Mouse (Mus musculus): Measurements from ENCODE around the gene Fance.

Fance gene

DNA sequence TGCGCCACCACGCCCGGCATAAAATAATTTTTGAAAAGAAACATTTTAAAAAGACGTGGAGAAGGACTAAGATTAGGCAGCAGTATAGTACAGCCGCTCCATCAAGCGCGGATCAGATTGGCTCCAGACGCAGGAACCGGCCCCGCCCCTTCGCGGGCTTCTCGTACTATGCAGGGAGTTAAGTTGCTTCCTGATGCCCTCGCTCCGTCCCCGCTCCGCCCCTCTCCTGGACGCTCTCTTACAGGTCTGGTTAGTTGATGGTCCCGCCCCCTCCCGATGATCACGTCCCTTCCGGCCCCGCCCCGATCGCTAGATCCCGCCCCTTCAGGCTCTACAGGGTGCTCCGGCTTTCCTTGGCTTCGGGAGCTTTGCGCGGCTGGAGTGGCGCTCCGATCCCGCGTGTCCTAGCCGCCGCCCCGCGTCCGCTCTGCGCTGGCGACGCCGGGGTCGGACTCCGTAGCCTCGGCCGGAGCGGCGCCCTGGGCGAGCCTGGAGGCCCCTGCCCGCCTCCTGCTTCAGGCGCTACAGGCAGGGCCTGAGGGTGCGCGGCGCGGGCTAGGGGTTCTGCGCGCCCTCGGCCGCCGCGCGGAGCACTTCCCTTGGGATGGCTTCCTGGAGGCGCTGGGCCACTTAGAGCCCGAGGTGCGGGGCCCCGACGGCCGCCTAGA lies at the start of gene Fance:
Fance (plus strand) TSS at position 308 of the 668 bp plus-strand sequence.
- WGBS, result under 1% methylated on average over 69 of the region's 69 CpGs

DNA sequence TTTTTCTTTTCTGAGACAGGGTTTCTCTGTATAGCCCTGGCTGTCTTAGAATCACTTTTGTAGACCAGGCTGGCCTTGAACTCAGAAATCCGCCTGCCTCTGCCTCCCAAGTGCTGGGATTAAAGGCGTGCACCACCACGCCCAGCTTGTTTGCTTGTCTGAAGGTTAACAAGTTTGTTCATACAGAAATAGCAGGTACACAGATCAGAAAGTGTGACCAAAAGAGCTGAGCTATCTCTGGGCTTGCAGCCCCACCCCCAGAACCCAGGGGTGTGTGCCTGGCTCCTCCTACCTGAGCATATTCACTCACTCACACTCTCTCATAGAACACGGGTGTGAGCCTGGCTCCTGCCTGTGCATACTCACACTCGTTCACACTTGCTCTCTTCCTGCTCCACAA lies 46.1 kb upstream of the Fance start:
- 90% methylated on average over 5 of the region's 5 CpGs for WGBS

DNA sequence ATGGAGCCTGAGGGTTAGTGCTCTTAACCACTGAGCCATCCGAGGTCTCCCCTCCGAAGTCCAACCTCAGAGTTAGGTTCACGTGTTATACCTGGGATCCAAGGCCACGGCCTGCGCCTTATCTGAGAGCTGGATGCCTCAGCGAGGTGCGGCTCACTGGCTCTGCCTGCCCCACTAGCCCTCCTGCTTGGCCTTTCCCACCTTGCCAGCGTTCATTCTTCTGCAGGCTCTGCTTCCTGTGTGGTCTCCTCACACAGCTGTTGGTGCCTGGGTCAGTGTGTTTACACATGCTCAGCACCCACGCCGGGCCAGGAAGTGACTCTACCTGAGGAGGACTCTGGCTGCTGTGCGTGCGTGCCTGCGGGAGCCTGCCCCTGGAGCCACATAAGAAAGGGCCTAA lies 43.2 kb upstream of the Fance start:
- 81% methylated on average over 13 of the region's 13 CpGs for WGBS

DNA sequence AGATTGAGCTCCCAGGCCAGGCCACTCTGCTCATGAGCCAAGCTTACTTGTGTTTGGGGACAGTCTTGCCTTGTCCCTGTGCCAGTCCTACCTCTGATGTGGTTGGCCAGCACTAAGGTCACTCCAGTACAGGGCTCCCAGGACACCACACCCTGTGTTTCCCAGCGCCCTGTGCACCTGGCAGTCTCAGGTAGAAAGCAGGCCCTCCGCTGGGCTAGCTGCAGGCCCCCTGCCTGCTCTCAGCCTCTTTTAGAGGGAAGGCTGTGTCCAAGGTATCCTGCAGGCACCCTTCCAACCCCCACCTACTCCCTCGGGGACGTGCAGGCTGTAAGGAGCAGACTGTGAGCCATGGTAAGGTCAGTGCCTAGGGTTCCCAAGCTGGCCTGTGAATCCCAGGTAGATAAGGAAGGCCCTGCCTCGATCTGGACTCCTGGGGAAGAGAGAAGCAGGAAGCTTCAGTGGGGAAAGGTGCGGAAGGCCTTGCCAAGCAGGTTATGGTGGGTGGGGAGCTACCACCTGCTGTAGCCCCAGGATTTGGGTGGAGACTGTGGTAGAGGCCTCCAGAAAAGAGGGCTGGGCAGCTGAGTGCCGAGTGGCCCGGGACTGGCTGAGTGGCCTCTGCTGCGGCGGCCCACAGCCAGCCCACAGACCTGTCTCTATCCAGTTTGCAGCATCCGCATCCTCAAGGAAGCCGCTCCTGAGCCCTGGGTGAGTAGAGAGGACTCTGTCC lies 41.6 kb upstream of the Fance start:
- 72% methylated on average over 12 of the region's 12 CpGs for WGBS

DNA sequence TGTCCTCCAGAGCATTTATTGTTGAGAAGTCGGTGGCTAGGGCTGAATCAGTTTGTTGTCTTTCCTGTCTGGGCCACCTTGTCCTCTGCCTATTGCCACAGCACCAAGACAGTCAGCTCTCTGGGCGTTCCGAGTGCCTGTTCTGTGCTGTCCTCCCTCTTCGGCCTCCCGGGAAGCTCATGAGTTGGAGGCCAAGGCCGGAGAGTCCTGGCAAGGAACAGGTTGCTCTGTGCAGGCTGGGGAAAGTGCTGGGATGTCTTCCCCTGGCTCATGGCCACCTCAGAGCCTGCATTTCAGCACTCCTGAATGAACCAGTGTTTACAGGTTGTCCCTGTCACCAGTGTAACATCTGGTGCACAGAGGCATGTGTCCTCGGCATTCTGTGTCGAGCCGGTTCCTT lies 41.0 kb upstream of the Fance start:
- 61% methylated on average over 9 of the region's 9 CpGs for WGBS

DNA sequence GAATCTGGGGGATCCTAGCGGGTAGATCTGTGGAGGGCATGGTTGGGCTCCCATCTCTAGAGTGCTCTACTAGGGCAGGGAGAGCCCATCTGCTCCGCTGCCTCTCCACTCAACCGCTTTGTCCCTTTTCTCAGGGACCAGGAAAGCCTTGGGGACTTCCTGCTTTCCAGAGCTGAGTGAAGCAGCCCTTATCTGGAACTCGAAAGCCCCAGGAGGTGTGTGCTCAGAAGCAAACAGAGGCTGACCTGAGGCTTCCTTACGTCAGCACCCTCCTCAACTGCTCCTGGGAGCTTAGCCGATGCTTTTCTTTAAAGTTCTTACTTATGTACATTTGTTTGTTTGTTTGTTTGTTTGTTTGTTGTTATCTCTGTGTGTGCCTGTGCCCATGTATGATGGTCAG lies 40.5 kb upstream of the Fance start:
- 89% methylated on average over 6 of the region's 6 CpGs for WGBS

DNA sequence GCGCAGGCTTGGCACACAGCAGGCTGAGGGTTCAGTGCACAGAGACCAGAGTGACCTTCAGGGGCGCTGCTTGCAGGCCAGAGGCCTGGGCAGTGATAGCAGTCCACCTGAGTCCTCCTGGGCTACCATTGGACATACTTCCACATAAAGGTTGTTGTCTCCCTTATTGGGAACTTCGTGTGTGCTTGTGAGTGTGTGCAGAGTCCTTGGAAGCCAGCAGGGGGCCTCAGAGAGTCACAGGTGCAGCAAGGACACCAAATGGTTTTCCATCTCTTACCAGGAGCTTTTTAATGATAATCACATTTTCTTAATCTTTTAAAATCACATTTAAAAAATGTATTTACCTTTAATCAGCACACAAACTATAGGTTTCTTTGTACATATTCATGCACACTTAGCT lies 38.6 kb upstream of the Fance start:
- 86% methylated on average over 3 of the region's 3 CpGs for WGBS

DNA sequence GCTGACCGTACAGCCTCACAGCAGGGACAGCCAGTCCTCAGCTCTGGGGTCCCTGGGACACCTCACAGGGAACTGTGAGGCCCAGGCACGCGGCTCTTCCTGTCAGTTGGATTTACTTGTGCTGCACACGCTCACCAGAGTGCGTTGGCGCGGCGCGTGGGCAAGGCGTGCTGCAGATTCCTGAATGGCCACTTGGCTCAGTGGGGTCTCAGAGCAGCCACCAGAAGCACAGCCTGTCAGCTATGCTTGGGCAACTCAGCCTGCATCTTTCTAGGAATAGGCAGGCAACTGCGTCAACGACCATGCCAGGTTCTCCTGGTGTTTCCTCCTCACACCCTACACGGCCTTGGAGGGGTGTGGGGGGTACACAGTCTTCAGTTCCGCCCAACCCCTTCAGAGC lies 36.1 kb upstream of the Fance start:
- 90% methylated on average over 14 of the region's 14 CpGs for WGBS

DNA sequence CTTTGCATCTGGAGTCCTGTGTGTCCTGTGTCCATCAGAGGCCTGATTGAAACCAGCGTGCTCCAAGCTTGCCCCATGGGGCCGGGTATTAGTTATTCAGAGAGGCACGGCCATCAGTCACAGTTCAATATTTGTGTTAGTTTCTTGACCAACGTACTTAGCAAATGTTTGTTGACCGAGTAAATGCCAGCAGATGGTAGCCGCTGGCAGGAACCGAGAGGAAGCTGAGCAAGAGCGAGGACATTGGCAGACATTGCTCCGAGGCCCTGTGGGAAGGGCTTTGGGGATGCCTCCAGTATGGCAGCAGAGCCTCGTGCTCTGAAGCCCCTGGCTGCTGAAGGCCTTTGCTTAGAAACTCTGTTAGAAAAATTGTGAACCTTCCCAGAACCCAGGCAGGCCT lies 35.6 kb upstream of the Fance start:
- 62% methylated on average over 10 of the region's 10 CpGs for WGBS

DNA sequence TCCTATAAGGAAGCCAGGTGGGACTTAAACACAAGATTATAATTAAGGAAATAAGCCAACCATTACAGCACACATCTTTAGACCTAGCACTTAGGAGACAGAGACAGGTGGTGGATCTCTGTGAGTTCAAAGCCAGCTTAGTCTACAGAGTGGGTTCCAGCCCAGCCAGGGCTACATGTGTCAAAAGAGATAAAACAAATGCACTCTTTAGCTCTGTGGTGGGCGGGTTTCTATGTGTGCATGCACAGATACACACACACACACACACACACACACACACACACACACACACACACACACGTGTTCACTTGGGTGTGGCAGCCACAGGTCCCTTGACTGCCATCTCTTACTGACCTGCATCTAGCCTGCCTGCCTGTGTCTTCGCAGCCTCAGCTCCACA lies 35.2 kb upstream of the Fance start:
- 85% methylated on average over 3 of the region's 3 CpGs for WGBS

DNA sequence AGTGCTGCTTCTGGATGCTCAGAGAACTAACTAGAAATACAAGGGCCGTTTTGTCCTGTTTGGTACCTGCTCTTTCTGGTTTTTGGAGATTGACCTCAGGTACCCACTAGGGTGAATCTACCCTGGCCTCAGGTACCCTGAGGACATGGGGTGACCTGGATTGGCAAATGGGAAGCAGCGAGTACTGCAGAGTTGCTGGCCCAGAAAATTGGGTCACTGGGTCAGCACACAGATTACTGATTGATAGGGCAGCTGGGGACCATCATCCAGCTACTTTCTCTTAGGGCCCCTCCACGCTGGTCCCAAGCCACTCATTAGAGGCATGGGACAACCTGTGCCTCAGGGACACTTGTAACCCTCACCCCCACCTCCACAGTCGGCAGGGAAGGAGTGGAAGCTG lies 34.1 kb upstream of the Fance start:
- WGBS, result 63% methylated on average over 4 of the region's 4 CpGs

DNA sequence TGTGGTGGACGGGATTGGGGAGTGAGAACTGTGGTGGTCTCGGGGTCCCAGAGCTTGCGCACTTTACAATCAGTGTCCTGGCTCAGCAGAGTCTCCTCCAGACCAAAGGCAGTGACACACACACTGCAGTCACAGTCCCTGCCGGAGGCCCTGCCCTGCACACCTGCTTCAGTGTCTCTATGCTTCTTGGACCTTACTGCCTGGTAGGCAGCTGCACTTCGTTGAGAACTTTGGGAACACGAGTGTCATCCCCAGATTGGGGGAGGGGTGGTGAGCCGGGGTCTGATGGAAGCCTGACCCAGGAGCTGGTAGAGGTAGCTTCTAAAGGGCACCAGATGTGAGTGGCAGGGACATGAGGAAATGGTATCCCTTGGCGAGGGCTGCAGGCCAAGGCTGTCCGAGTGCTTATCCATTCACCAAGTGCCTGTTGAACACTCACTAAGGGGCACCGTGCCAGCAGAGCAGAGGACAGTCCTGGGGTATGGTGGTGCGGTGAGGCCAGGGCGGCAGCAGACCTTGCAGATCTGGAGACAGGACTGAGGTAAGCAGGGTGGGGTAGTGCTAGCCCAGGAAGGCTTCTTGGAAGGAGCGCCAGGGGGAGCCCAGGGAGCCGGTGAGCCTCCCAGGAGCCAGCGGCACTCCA lies 33.4 kb upstream of the Fance start:
- WGBS, result 69% methylated on average over 15 of the region's 15 CpGs

DNA sequence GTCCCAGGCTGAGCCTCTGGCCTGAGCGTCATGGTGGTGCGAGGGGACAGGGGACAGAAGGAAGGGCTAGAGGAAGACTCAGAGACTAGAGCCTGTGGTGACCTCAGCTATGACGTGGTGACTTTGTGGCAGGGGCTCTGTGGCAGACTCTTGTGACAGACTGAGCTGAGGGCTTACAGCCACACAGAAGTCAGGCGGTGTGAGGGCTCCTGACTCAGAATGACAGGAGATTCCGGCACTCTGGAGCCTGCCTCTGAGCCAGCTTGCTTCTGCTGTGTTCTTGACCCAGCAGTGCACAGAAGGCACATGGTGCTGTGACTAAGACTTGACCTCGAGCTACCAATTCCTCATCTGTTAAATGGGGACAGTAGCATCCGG lies 32.9 kb upstream of the Fance start:
- WGBS, result 79% methylated on average over 7 of the region's 7 CpGs

DNA sequence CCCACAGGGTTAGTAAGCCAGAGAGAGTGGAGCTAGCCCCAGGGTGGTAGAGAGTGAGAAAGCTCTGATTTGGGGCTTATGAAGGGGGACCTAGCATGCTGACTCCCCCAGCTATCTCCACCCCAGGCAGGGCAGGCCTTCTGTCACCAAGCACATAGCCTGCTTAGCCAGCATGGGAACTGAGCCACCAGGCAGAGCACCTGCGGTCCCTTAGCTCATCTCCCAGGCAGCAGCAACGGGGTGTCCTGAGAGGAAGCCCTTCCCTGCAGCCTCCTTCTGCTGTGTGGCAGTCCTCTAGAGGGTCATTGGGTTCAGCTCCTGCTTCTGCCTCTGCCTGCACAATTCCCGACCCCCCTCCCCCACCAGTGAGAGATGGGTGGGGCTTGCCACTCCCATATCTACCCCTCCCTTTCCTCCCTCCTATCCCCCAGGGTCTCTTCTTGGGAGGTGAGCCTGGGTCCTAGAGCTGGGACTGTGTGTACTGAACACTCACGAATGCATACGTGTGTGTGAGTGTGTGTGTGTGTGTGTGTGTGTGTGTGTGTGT lies 32.4 kb upstream of the Fance start:
- 76% methylated on average over 5 of the region's 5 CpGs for WGBS

DNA sequence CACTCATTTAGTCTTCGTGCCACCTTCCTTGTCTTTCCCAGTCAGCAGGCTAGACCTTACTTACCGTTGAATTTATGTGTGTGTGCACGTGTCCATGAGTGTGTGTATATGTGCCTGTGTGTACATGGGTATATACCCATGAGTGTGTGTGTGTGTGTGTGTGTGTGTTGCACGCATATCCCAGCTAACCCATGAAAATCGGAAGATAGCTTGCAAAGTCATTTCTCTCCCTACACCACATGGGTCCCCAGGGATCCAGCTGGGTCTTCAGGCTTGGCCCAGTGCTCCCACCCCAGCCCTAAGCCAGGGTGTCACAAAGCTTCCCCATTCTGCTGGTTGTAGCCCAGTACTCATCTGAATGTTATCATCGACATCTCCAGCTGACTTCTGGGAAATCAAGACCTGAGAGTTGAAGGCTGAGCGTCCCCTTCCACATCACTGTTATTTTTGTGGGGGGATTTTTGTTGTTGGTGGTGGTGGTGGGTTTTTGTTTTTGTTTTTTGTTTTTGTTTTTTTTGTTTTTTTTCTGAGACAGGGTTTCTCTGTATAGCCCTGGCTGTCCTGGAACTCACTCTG lies 31.4 kb upstream of the Fance start:
- 89% methylated on average over 7 of the region's 7 CpGs for WGBS

DNA sequence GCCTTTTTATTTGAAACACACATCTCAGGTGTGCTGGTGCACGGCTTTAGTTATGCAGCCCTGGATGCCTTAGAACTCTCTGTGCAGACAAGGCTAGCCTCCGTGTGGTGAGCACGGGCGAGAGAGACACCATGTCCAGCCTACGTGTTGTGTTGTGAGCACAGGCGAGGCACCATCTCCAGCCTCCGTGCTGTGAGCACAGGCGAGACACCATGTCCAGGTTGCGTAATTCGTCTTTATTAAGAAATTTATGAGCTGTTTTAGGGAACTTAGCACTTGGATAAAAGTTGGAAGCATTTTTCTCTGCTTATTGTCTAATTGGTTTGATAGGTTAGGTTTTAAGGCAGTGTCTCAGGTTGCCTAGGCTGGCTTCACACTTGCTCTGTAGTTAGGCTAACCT lies 30.1 kb upstream of the Fance start:
- WGBS, result 92% methylated on average over 10 of the region's 10 CpGs

DNA sequence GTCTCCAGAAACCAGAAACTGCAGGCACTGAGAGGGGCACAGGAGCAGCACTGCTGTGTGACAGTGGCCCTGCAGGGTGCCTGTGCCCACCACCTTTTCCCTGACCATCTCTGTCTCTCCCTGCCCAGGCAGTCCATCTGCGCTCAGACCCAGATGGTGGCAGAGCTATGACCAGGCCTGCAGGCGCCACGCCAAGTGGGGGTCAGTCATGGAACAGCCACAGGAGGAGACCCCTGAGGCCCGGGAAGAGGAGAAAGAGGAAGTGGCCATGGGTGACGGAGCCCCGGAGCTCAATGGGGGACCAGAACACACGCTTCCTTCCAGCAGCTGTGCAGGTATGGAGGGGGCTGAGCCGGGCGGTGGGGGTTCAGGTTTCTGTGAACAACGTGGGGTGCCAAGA lies 27.2 kb upstream of the Fance start:
- 74% methylated on average over 10 of the region's 10 CpGs for WGBS

DNA sequence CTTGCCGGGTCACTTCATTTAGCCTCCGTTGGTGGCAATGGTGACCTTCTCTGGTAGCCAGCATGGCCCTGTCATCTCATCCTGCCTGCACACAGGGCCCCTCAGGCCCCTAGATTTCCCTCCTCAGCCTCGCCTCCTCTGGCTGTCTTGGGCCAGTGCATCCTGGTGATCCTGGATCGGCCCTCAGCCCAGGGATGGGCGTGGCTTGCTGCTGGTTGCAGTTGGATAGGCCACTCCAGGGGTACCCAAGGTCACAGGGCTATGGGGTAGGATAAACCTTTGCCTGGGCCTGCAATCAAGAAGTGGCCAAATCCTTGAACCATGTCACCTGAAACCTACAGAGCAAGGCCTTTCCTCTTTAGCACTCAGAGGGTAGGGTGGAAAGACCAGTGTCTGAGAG lies 26.4 kb upstream of the Fance start:
- WGBS, result 75% methylated on average over 5 of the region's 5 CpGs

DNA sequence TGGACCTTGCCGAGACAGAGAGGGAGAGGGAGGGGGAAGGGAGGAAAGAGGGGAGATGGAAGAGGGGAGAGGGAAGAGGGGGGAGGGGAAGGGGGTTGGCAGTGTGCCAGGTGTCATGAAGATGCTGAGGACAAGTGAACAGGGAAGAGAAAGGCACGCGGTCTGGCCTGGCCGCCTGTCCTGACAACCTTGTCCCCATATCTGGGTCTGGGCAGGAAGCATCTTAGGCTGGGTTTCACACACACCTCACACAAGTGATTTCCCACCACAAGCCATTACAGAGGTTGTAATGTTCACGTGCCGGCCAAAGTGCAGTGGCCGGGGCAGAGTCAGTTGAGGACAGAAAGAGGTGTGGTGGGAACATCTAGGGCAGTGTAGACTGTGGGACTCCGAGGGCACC lies 25.7 kb upstream of the Fance start:
- 67% methylated on average over 8 of the region's 8 CpGs for WGBS

DNA sequence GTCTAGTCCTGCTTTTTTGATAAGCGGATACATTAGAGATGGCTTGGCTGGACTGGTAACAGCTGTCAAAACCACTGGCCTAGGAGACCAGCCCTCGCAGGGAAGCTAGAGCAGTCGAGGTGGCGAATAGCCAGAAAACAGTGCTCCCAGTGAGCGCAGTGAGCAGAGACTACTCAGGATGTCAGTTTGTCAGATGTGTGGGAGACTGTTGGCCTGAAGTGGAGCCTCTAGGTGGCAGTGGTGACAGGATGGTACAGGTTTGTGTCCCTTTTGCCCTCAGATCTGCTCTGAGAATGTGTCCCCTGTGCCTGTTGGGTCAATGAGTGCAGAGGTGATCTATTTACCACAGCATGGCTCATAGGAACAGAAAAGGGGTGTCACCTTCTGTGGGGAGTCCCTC lies 25.3 kb upstream of the Fance start:
- WGBS, result 67% methylated on average over 5 of the region's 5 CpGs

DNA sequence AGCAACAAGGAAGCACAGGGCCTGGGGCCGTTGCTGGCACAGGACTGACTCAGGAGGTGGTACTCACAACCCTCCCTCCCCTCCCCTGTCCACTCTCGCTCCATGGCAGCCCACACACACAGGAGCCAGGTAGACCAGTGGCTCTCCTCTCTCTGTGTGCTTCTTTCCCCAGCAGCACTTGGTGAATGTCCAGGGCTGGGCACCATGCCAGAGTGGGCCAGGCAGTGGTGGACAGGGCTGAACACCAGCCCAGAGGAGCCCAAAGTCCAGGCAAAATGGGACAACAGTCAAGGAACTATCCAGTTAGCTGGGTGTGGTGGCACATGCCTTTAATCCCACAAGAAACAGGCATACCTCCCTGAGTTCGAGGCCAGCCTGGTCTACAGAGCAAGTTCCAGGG lies 23.1 kb upstream of the Fance start:
- WGBS, result 54% methylated on average over 3 of the region's 3 CpGs

DNA sequence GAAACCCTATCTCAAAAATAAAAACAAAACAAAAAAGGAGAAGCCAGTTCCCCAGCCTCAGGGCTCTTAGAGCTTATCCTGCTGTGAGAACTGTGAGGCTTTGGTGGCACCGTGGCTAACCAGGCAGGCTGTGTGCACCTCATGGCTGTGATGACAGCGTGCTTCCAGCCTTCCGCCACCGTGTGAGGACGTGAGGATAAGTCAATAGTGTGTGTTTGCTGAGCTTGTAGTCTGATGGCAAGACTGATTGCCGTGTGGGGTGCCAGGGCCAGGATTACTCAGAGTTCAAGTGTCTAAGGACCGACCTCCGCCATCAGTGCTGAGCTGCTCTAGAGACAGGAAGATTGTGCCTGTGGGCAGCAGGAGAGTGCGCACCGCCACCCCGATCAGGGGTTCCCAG lies 22.6 kb upstream of the Fance start:
- WGBS, result 80% methylated on average over 11 of the region's 11 CpGs

DNA sequence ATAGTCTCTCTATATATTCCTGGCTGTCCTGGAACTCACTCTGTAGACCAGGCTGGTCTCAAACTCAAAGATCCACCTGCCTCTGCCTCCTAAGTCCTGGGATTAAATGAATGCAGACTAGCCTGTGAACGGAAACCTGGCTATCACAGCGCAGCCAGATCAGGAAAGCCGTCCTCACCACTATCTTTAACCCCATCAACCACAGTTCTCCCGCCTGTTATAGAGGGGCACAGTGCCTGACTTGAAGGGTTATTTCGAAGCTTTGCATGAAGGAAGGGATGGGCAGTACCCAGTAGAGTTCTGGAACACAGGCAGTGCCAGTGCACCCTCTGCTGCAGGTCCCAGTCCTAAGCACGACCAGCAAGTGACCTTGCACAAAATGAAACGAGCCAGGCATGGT lies 22.0 kb upstream of the Fance start:
- WGBS, result 91% methylated on average over 7 of the region's 7 CpGs
